Mouse (Mus musculus): ENCODE measurements at regions not wholly inside any gene's neighbourhood (a gene's known extent, or its start where the extent isn't known, plus 50 kb on each side); places are given as distances from the start of the nearest gene placed in this dataset.
A peak's percentile ranks its signal among the peaks of the same experiment; 100 is the strongest.

DNA sequence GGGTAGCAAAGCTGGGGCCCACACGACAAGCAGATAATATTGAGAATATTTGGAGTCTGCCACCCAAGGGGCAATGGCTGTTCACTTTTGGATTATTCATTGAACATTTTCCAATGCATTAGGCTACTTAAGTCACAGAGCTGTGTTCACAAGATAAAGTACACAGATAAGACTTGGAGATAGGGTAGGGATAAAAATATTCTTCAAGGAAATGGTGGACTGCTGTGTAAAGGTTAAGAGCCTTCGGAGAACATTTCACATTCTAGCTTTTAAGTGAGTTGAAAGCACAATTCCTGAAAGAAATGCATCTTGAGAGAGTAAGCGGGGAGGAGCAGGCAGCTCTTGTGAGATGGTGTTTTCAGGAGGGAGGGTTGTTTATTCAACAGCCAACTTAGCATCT is 92.3 kb upstream of the Mbip start:
- peak; percentile 95 for TF ChIP-seq EP300 (IDR thresholded peaks at IDR 0.05)
- no peak for TF ChIP-seq CTCF (IDR thresholded peaks at IDR 0.05)
